Mouse (Mus musculus): ENCODE measurements around the gene Map3k5.

DNA sequence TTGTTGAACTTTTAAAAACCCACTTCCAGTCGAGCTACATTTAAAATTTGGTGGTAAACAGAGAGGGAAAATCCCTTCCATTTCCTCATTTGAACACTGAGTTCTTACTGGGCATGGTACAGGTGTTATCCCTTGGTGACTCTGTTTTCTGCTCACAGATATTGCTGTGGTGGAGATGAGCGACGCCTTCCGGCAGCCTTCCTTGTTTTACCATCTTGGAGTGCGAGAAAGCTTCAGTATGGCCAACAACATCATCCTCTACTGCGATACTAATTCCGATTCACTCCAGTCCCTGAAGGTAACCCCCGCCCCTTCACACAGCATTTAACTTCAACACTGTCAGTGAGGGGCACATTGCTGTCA, 66.1 kb downstream of the Map3k5 start:
- TF ChIP-seq POLR2A (IDR thresholded peaks at IDR 0.05; ENCODE audit: low read depth, low read length) (no peak), CTCF (IDR thresholded peaks at IDR 0.05; ENCODE audit: extremely low read depth, insufficient read length, insufficient replicate concordance, low read depth, low read length) (no peak)
